Mouse (Mus musculus) forelimb bud, embryonic 11.5 days (tissue): ENCODE measurements around the gene Apba2.
A peak's percentile ranks its signal among the peaks of the same experiment; 100 is the strongest.

Experiments
- DNase-seq: peaks from one replicate; pipeline ENCODE4 v3.0.0-alpha.2; 2012; ENCODE audit warnings: low read depth, low spot score

Apba2 gene

DNA sequence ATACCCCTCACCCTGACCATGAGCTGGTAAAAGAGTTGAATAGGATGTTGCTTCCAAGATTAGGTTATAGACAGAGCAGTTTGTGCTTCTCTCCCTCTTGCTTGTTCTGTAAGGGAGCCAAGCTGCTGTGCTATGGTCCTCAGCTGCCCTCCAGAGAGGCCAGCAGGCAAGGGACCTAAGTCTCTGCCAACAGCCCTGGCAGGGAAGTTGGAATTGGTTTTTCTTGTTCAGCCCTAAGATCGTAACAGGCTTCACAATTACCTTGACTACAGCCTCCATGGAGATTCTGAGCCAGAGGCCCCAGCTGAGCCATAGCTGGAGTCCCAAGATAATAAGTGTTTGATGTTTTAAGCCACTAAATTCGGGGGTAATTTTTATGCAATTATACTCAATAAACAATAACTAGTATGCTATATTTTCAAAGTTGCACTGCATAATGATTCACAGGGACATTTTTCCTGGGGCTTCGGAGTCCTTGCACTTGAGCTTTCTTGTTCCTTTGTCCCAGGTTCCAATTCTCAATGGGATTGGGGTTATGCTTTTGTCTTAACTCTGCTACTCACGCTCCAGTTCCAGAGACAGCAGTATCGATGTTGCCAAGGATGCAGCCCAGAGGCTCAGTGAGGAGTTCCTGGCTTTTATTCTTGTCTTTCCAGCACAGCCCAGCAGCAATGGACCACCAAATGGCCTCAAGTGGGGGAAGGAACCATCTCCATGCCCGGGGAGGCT lies 224.6 kb downstream of the Apba2 start:
- no peak for DNase-seq

DNA sequence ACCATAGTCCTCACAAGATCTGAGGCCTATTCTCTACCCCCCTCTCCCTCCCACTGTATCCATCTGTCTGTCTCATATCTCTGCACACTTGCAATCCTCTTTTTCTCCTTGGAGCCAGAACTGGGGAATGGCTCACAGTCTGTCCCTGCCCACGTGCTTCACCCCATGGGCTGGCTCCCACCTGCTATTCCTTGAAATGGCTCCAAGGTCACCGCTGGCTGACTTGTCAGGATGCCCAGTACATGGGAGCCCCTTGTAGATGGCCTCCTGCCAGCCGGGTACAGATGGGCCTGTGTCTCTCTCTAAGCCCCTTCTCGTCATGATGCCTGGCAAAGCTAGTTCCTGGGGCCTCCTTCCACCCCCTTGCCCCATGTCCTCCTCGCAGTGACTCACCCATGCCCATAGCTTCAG lies 226.7 kb downstream of the Apba2 start:
- DNase-seq: no peak

DNA sequence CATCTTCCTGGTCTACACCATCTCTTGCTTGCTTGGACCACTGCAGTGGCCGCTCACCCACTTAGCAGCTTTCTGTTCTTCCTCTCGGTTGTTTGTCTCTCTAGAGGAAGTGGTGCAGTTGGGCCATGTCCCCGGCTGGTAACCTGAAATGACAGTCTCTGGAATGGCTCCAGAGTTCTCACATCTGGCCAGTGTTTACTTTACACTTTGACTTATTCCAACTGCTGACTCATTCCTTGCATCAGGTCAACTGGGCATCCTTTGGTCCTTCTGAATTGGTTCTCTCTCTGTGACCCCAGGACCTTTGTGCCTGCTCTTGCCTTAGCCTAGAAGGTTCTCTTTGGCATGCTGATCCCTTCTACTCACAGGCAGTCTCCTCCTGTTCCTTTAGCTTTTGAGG lies 227.3 kb downstream of the Apba2 start:
- no peak for DNase-seq

DNA sequence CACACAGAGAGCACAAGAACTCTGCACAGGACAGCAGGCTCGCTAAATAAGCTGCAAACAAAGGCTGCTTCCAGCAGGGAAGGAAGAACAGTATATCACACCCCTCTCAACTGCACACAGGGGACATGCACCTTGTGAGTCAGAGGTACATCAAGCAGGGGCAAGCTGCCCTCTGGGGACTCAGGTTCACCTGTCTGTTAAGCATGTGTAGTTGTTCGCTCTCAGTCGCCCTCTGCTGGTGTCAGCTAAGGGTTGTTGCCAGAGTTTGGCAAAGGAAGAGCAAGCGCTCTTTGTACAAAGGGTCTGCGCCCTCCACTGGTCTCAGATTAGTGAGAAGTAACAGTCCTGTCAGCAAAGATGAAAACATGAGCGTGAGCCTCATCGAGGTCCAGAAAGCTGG lies 228.3 kb downstream of the Apba2 start:
- peak; percentile 61 for DNase-seq

DNA sequence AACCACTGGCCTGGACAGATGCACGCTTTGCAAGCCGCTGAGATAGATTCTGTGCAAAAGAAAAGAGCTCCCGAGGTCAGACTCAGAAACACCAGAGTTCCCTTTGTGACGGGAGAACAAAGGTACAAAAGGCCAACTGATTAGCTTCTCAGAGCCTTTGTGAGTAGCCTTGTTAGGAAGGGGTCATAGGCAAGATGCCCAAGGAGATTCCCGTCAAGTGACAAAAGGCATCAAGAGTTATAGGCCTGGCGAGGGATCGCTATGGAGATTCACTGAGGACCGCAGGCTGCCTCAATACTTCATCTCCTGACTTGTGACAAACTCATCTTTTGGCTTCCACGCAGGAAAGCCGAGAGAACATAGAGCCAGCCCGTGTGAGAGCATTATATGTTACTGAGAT lies 237.6 kb downstream of the Apba2 start:
- DNase-seq: no peak

DNA sequence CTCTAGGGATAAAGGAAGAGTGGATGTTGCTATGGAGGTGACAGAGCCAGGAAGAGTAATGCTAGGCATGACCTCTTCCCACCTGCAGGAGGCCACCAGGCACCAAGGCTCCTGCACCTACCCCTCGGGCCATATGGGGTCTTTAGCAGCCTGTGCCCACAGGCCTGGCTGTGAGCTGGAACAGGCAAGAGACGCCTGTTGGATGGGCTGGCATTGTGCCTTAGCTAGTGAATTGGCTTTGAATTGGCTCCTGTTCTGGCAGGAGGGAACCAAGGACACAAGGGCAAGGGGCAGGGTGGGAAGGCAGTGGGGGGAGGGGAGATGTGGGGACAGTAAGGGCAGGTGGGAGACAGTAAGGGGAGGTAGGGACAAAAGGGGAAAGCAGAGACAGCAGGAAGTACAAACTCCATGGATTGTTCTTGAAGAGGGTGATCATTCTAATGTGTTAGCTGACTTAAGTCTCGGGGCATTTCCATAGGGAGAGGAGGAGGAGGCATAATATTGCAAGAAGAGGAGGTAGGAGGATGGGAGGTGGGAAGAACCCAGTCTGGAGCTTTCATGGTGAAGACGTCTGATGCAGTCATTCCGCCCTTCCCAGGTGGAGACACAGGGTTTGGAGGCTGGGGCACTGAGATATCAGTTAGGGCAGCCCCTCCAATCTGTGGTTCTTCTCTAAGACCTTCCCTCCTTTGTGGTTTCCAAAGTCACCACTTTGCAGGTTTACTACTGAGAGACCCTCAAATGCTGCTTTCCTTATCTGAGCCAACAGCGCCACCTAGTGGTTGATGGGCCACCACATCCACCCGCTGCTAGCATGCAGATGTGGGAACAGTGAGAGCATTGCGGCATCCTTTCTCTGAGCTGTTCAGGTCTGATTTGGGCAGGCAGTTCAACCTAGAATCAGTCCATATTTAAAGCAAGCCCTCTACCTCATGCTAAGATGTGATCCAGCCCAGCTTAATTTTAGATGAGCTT lies 240.1 kb downstream of the Apba2 start:
- peak; percentile 87 for DNase-seq

DNA sequence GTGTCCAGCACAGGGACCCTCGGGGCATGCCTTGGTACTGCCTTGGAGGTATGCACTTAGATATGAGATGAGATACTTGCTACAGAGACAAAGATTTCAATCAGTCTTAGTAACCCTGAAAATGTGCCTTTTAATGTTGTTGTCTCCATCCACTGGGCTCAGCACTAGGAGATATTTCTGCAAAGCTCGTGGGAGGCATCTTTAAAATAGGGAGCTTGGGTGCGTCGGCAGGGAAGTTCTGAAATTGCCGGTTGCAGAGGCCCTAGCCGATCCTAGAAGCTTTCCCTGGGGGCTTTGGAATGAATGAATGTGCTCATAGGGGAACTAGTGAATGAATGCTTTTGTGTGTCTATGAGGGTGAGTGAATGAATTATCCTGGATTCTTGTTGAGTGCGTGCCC lies 242.1 kb downstream of the Apba2 start:
- no peak for DNase-seq

DNA sequence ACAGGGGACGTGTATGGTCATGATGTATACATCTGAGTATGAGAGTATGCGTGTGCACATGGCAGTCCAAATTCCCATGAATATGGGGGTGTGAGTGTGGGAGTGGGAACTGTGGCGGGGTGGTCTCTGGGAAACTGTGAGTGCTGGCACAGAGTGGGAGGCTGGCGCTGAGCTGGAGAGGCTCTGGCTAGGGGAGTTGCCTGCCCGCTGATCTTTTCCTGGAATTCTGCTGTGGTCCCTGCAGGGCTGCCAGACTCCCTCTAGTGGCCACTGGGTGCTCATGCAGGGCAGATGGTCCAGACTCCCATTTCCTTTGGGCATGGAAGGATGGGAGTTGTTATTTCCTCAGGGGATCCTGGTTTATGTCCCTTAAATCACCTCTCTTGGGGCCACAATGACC lies 250.0 kb downstream of the Apba2 start:
- peak; percentile 76 for DNase-seq

DNA sequence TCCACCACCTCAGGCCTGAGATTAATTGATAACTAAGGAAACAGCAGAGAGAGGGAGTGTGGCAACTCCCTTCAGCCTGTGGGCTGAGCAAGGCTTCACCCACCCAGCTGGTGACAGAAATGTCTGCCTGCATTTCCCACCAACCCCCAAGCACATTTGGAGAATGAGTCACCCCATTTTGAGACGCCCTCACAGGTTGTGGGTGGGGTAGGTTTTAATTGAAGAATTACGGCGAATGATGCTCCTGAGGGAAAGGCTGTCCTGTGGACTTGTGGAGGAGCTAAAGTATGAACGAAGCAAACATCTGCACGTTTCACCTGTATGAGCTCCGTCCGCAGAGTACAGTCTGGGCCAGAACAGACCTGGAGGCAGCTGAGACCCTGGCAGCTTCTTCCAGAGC lies 250.6 kb downstream of the Apba2 start:
- DNase-seq: no peak

DNA sequence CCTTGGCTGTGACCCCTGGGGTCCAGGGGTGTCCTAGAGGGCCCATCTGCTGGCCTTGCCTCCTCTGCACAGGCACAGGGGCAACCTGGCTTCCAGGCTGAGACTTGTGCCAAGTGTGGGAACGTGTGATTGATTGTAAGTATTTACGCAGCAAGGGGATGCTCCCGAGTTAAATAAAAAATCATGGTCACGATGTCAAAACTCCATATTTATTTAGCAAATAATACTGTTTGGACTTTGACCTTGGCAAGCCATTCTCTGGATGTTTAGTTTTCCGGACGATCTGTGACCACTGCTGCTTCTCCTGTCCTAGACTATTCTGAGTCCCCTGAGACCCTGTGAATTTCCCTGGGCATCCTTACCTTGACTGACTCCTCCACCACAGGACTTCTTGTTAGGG lies 252.2 kb downstream of the Apba2 start:
- DNase-seq: no peak

DNA sequence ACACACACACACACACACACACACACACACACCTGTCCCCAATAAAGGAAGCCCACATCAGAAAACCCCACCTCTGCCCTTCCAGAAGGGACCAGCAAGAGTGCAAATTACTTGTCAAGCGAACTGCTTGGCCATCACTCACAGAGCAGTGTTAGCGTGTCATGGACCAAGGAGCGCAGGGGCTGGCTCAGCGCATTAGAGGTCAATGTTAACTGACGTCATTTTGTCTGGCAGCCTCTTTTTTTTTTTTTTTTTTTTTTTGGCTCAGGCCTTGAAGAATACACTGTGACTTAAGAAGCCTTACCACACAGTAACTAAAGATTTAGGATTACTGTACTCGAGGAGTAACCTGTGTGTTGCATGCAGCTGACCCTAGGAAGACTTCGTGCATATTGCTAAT lies 252.7 kb downstream of the Apba2 start:
- DNase-seq: no peak

DNA sequence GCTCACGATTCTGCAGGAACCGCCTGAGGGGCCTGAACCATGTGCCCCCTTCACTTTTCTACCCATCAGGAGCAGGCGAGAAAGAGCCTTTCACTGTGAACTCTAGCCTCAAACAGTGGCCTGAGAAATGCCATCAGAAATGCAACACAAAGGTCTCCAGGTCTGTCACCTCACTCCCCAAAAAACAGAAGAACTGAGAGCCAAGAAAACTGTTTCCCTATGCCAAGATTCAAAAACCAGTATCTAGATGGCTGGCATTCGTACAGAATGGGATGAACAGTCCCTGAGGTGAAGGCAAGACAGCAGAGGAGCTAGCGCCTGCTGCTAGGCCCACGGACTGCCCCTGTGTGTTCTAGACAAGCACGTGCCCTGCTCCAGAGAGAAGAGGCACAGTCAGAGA lies 253.6 kb downstream of the Apba2 start:
- DNase-seq: no peak

DNA sequence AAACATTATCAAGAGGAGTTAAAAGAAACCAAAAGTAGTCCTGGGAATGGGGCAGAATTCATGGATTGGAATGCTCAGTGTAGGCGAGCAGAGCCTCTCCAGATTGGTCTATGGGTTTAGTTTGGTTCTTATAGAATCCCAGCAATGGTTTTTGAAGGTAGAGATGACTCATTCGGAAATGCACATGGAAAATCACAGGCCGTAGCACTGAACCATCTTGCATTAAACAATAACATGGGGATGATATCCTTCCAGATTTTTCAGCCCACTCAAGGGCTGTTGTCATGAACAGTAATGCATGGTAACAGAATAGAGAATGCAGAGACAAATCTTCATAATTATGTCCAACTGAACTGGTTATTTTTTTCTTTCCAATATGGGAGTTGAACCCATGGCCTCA lies 264.1 kb downstream of the Apba2 start:
- DNase-seq: no peak

DNA sequence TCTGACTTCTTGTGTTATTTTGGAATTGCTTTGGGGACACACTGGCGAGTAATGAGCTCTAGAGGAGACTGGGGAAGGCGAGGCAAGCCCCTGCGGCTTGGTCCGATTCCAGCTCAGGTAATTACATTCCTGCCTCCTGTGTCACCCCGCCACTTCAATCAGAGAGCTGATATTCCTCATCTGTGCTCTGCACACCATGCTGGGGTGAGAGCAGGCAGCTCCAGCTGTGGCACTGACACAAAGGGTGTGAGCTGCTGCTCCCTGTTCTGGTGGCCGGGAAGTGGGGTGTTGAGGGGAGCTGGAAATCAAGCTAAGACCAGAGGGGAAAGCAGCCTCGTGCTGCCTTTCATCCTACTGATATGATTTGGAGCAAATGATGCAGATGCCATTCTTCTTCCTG lies 268.3 kb downstream of the Apba2 start:
- DNase-seq: no peak

DNA sequence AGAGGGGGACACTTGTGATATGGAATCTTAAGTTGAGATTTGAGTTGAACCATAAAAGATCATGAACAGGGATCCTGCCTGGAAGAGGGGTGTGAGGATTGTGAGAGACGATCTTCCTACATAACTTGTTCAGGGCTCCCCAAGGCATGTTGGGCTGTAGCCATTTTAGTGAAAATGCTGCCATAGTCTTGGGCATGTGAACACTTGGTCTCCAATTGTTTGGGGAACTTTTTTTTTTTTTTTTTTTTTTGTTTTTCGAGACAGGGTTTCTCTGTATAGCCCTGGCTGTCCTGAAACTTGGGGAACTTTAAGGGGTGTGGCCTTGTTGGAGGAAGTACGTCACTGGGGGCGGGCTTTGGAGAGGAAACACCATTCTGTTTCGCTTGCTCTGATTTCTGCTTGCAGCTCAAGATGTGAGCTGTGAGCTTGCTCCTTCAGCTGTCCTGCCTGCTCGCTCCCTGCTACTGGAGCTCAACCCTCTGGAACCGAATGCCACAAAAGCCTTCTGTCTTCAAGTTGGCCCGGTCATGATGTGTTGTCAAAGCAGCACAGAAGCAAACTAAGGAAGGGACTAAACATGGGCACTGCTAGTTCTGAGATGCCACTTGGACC lies 269.4 kb downstream of the Apba2 start:
- DNase-seq: no peak

DNA sequence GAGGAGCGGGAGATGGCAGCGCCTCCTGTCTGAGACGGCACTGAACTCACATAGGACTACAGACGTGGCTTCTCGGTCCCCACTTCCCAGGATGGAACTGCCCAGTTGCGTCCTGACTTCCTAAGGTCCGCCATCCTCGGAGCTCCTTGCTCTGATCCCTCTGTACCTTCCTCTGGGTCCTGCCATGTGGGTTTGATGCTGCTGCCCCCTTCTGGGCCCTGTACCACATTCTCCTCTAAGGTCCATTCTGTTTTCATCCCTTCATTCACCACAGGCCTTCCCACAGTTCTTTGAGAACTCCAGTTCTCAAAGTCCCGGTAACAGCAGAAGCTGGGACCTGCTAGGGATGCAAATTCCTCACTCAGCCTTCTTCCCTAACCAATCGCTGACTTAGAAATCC lies 272.0 kb downstream of the Apba2 start:
- no peak for DNase-seq

DNA sequence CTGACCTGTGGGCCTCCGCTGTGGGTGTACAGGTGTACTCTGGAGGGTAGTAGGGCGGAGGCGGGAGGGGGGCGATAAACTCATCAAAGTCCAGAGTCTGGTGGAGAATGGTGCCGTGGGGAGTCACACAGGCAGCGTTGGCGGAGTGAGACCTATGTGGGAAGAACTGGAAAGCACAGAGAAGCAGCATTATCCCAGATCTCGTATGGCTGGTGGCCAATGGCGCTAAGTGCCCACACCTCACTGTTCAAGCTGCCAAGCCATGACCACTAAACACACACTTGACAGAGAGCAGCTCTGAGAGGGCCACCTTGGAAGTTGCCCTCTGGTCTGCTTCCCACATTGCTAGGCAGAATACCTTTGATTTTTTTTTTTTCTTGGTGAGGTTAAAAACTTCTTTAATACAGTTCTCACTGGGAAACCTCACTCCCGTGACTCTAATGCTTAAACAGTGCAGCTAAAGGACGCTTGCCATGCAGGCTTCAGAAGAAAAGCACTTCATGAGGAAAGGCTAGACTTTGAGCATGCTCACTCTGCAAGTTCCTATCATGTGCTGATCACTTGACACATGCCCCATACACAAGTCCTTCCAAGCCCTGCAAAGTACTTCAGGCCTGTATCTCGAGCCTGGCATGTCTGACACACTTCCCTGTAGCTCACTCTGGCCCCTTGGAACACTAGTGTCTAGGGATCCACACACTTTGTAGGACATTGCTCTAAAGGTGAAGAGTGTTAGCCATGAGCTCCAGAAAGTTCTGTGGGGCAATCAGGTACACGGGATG lies 275.4 kb downstream of the Apba2 start:
- no peak for DNase-seq

DNA sequence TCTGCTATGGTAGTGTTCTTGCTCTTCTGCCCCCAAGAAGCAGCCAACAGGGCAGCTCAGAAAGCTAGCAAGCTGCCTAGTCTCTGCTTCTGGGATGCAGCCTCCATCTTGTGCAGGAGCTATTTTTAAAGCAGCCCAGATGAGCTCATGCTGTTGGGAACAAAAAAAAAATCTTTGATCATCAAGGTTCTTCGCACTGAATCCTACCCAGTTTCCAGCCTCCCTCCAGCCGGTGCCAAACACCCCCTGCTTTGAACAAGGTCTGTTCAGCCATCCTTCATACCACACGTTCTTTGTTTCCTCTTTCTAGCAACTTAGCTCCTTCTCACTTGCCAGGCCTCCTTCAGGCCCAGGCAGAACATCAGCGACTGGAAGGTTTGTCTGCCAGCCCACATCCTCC lies 278.0 kb downstream of the Apba2 start:
- DNase-seq: no peak

DNA sequence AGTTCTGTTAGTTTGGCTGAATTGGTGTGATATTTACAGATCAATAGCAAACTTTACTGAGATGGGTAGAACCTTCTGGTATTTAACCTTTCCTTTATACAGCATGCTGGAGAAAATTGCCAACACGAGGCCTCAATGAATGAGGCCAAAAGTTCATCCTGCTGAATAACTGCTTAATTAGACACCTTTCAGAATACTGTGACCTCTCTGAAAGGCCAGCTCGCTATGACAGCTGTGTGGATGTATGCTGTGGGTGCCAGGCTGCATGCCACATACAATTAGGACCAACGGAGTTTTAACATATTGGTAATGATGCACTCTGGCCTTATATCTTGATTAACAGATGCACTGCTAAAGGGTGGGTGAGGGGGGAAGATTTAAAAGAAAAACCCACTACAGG lies 283.5 kb downstream of the Apba2 start:
- DNase-seq: no peak

DNA sequence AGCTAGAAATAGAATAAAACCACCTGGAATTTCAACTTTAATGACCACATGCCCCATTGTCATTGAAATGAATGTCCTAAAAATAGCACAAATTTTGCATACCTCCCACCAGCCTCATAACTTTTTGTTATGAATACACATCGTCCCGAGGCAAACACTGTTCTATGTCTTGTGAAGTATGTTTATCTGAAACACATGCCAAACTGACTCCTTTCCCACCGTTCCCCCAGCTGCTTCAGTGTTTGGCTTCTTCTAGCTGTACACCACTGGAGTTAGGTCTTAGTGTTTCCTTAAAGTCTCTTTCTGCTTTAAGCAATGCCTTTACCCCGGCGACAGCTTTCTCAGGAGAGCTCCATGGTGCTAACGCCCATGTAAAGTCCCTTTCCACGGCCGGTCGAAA lies 289.6 kb downstream of the Apba2 start:
- no peak for DNase-seq

DNA sequence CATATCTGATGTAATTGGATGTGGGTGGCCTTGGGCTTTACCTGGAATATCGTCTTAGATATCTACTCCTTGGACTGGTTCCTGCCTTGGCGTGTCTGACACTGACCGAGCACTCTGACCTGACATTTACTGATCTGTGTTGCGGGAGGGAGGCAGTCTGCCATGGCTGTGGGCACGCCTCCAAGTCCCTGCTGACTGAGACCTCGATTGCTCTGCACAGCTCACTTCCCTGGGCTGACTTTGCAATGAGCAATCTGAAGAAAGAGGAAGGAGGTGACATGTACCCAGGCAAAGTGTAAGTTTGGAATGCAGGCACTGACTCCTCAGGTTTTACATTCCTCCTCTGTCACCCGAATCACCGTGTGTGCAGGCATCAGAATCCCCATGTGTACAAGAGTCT lies 290.5 kb downstream of the Apba2 start:
- DNase-seq: no peak

DNA sequence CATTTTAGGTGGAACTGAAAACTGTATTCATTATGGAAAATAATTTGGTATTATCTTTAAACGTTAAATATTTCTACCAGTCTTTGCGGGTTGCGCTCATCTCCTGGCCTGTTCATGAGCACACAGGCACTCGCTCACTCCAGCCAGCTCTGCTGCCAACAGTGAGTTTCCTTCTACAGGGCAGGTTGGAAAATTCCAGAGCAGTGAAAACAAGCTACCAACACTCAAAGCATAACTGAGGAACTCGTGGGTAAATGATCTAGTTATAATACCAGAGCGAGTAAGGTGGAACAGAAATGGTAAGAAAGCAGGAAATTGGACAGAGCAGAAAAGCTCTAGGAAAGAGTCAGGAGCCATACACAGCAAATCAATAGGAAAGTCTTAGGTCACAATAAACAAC lies 294.0 kb downstream of the Apba2 start:
- DNase-seq: no peak
